Mouse (Mus musculus): ENCODE results near the gene Il1rl1.

DNA sequence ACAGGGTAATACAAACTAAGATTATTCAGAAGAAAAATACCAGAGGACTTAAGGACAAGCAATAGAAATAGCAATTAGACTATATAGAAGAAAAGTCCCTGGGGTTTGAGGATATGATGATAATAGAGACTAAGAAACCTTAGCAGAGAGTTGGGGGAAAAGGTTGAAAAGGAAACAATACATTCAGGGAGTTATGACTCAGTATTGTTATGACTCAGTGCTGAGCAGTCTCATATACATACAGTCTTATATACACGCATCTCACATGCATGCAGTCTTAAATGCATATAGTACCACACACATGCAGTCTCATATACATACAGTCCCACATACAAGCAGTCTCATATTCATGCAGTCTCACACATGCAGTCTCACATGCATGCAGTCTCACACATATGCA lies 16.3 kb upstream of the Il1rl1 start:
- TF ChIP-seq POLR2A (IDR thresholded peaks at IDR 0.05; ENCODE audit: extremely low read depth, insufficient read depth, low read length) = no peak
- no peak for TF ChIP-seq CTCF (IDR thresholded peaks at IDR 0.05; ENCODE audit: low read depth, low read length)

Data from liver, adult 2 months (tissue).